Mouse (Mus musculus) MEL (cell line): ENCODE measurements around the gene Tnnt1.

ENCODE experiments used
- CTCF ChIP-seq, 3 experiments: IDR thresholded peaks in 2 of 3; conservative IDR thresholded peaks in 1 of 3; 2 replicates each; pipeline ENCODE4 v1.5.1; 2011 to 2012; ENCODE audit warnings: low read length in 3 of 3, low read depth in 2 of 3, mild to moderate bottlenecking in 2 of 3, improper control_type of control experiment in 1 of 3, inconsistent platforms in 1 of 3, mixed read lengths in 1 of 3, moderate library complexity in 1 of 3; ENCODE audit not compliant: control insufficient read depth in 1 of 3, insufficient read depth in 1 of 3, poor library complexity in 1 of 3, severe bottlenecking in 1 of 3
- ETS1 ChIP-seq: IDR thresholded peaks from 2 replicates; pipeline ENCODE4 v1.6.1; 2012; ENCODE audit warnings: low read depth, mild to moderate bottlenecking, inconsistent platforms, low read length, improper control_type of control experiment, moderate library complexity
- POLR2A ChIP-seq, 2 experiments: IDR thresholded peaks; 2 replicates each; pipeline ENCODE4 v1.6.1; 2011 to 2012; ENCODE audit warnings: low read length in 2 of 2, mild to moderate bottlenecking in 2 of 2, control low read depth in 1 of 2, improper control_type of control experiment in 1 of 2, low read depth in 1 of 2, moderate library complexity in 1 of 2; ENCODE audit not compliant: control insufficient read depth in 1 of 2, insufficient read depth in 1 of 2, poor library complexity in 1 of 2
- ZC3H11A ChIP-seq: IDR thresholded peaks from 2 replicates; pipeline ENCODE4 v1.6.1; 2012; ENCODE audit warnings: low read depth, mild to moderate bottlenecking, inconsistent platforms, low read length, improper control_type of control experiment
- ZMIZ1 ChIP-seq: IDR thresholded peaks from 2 replicates; pipeline ENCODE4 v1.6.1; 2012; ENCODE audit warnings: low read depth, mild to moderate bottlenecking, inconsistent platforms, low read length, improper control_type of control experiment, moderate library complexity

DNA sequence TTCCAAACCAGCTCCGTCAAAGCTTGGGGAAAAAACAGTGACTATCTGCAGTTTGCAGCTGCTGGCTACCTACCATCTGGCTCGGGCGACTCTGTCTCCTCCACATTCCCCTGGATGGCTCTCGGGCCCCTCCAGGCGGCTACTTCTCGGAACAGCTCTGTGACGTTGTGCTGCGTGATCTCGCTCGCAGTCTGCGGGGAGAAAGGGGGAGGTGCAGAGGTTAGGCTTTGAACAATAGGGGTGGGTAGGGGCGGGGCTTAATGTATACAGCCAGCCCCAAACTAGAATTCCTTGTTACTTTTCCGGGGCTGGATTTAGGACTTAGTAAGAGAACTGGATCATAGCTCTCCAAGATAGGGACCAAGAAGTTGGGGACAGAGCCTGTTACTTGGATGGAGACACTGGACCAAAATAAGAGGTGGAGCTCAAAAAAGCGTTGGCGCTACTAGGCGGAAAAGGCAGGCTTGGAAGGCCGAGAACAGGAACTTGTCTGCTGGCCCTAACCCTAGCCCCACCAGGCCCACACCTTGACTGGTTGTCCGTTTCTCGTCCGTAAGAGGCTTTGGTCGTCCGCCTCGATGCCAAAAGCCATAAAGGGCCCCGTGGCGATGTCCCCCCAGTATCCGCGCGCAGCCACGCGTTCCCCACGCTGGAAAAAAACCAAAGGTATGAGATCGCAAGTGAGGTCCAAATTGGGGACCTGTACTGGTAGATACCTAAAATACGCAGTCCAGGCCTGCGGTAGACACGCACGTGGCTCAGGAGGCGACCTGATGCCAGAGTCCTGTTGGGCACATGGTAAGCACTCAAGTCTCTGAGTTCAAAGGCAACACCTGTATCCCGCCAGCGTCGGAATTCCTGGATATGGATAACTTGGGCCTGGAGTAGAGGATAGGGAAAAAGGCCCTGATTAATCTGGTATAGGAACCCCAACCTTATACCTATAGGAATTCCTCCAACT lies 10.4 kb upstream of the Tnnt1 start:
- TF ChIP-seq ZMIZ1 (no peak), POLR2A (IDR thresholded peaks at IDR 0.05; ENCODE audit: control insufficient read depth in 1 of 2, insufficient read depth in 1 of 2, low read depth in 1 of 2, low read length in 2 of 2, poor library complexity in 1 of 2) (no peak), ZC3H11A (peak; percentile 62), CTCF (IDR thresholded peaks at IDR 0.05 in 2 of 3, conservative IDR thresholded peaks at IDR 0.05 in 1 of 3; ENCODE audit: control insufficient read depth in 1 of 3, insufficient read depth in 1 of 3, low read depth in 2 of 3, low read length in 3 of 3, poor library complexity in 1 of 3, severe bottlenecking in 1 of 3) (peak; percentile 69 to 89 (median 87)), ETS1 (peak; percentile 42; the same call in 1 of the 2 replicates)
